Mouse (Mus musculus) effector memory CD4-positive, alpha-beta T cell, adult 7 months (primary cell): Measurements from ENCODE around the gene Olfr1022. TPM values are rescaled to one million over a fixed set of nuclear protein-coding genes. Genes with fewer than 3 reads are reported as not detected.

Experiments
- polyA plus RNA-seq: library from polyadenylated mRNA; unstranded; fragments of 100-300 nt; shearing (Covaris generic); gene quantifications from one replicate; pipeline ENCODE4 v1.2.1, GENCODE M21; 2017

Olfr1022 gene
- polyA plus RNA-seq: not detected

GRCm38 (mm10) chr2:85868294-85868693, at the start of gene Olfr1022:
Gene Olfr1022 (plus strand): TSS chr2:85868594.

GRCm38 (mm10) chr2:85845383-85845782, 23.0 kb upstream of the Olfr1022 start, which contains the start of gene Olfr1019:
Gene Olfr1019 (minus strand): TSS chr2:85845483.

GRCm38 (mm10) chr2:85846730-85847129, 21.7 kb upstream of the Olfr1022 start, which contains the start of gene Olfr1020:
Gene Olfr1020 (plus strand): TSS chr2:85847030.

DNA sequence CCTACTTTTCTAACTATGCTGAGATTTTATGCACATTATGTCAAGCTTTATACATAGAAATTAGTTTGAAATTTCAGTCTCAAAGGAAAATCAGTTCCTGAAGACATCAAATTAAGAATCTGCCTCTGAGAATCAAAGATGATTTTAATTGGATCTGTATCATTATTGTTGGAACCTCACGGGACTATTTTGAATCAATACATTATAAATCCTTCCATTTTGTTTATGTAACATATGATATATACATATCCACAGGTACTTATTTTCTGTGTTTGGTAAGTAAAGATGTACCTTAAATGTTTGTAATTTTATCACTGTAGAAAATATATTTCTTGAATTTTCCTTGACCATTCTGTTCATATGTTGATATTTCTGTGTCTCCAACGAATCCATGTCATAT, 16.9 kb downstream of the Olfr1022 start, which contains the start of gene Olfr1023:
Gene Olfr1023 (plus strand): TSS at position 301 of the 400 bp plus-strand sequence.

GRCm38 (mm10) chr2:85904952-85905351, 36.6 kb downstream of the Olfr1022 start, which contains the start of gene Olfr1024:
Gene Olfr1024 (minus strand): TSS chr2:85905052.

DNA sequence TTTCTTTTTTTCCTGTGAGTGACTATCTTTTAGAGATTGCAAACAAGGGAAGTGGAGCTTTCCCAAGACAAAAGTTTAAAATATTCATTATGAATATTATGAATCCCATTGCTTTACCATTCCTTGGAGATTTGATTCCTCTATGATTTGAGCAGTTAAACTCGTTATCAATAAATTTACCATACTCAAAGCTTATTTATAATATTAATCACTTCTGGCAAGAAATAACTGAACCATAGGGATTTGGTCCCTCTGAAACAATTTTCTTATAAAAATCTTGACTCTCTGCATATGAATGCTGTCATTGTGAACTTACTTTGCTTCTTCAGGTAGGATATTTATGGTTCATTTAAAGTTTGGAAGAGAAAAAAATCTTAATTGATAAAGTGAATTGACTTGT, 46.5 kb downstream of the Olfr1022 start, which contains the start of gene Olfr1025-ps1:
Gene Olfr1025-ps1 (plus strand): TSS at position 301 of the 400 bp plus-strand sequence.

Other genes with a start within 250 kb of the Olfr1022 start
- gene Olfr1002, start 217.9 kb upstream of the Olfr1022 start, polyA plus RNA-seq: not detected
- gene Olfr154, start 204.1 kb upstream of the Olfr1022 start, polyA plus RNA-seq: not detected
- gene Olfr1006, start 189.8 kb upstream of the Olfr1022 start, polyA plus RNA-seq: not detected
- gene Olfr1008, start 179.2 kb upstream of the Olfr1022 start, polyA plus RNA-seq: not detected
- not detected for gene Olfr1009, start 153.2 kb upstream of the Olfr1022 start, polyA plus RNA-seq
- not detected for gene Olfr1012, start 105.8 kb upstream of the Olfr1022 start, polyA plus RNA-seq
- gene Olfr1013, start 101.5 kb upstream of the Olfr1022 start, polyA plus RNA-seq: 0.11 TPM
- gene Olfr1014, start 95.9 kb upstream of the Olfr1022 start, polyA plus RNA-seq: 0.21 TPM
- gene Olfr1015, start 86.6 kb upstream of the Olfr1022 start, polyA plus RNA-seq: 0.51 TPM
- 1.2 TPM for gene Olfr1016, start 66.0 kb upstream of the Olfr1022 start, polyA plus RNA-seq
- gene Olfr1018, start 50.1 kb upstream of the Olfr1022 start, polyA plus RNA-seq: not detected
- not detected for gene Olfr1019, start 23.1 kb upstream of the Olfr1022 start, polyA plus RNA-seq
- not detected for gene Olfr1020, start 21.6 kb upstream of the Olfr1022 start, polyA plus RNA-seq
- not detected for gene Olfr1023, start 17.0 kb downstream of the Olfr1022 start, polyA plus RNA-seq
- not detected for gene Olfr1024, start 36.5 kb downstream of the Olfr1022 start, polyA plus RNA-seq
- gene Olfr1025-ps1, start 46.6 kb downstream of the Olfr1022 start, polyA plus RNA-seq: not detected
- not detected for gene Olfr1026, start 53.0 kb downstream of the Olfr1022 start, polyA plus RNA-seq
- gene Olfr1028, start 81.8 kb downstream of the Olfr1022 start, polyA plus RNA-seq: not detected
- not detected for gene Olfr1029, start 105.3 kb downstream of the Olfr1022 start, polyA plus RNA-seq
- gene Olfr1030, start 110.7 kb downstream of the Olfr1022 start, polyA plus RNA-seq: 0.11 TPM
- gene Olfr1031, start 121.7 kb downstream of the Olfr1022 start, polyA plus RNA-seq: not detected
- not detected for gene Olfr1032, start 136.9 kb downstream of the Olfr1022 start, polyA plus RNA-seq
- 18.8 TPM for gene Olfr1033, start 152.0 kb downstream of the Olfr1022 start, polyA plus RNA-seq
- gene Olfr1034, start 177.3 kb downstream of the Olfr1022 start, polyA plus RNA-seq: not detected
- not detected for gene Olfr1036, start 205.4 kb downstream of the Olfr1022 start, polyA plus RNA-seq
- not detected for gene Olfr1037, start 218.8 kb downstream of the Olfr1022 start, polyA plus RNA-seq